In genomic region chr3:27791633-27791951, GRCm38 (mm10) we compare ENCODE assay signal across 22 mouse cellular contexts.
DNase-seq lines count a peak whose midpoint lies in the region; ATAC-seq and TF ChIP-seq lines count a peak whose summit lies in the region.
"Had no signal": no experiment of that assay in that cellular context is flagged by ENCODE, and none has a peak within 500 bp of the region (broad histone marks: within the 10 kb centered on the region; RNA-seq: fewer than 3 reads in every experiment).

No protein-coding gene starts in this region.

- H3K36me3 ChIP-seq in lung, postnatal 0 days (ENCODE audit: insufficient read depth, low read length), result no peaks in the 10 kb centered on the region
- no peaks in the 10 kb centered on the region for H3K36me3 ChIP-seq in hindbrain, embryonic 16.5 days (ENCODE audit: control insufficient read depth, insufficient read depth, low read length)
- H3K36me3 ChIP-seq in neural tube, embryonic 15.5 days, result no peaks in the 10 kb centered on the region
- H3K36me3 ChIP-seq: forebrain, embryonic 12.5 days; kidney, embryonic 15.5 days; limb, embryonic 13.5 days; liver, embryonic 12.5 days had no signal

- no peaks in the 10 kb centered on the region for H3K9me3 ChIP-seq in lung, postnatal 0 days (ENCODE audit: low read length)
- H3K9me3 ChIP-seq in hindbrain, embryonic 16.5 days (ENCODE audit: control insufficient read depth, low read length), result no peaks in the 10 kb centered on the region
- no peaks in the 10 kb centered on the region for H3K9me3 ChIP-seq in neural tube, embryonic 15.5 days (replicated peaks)
- H3K9me3 ChIP-seq: forebrain, embryonic 12.5 days; kidney, embryonic 15.5 days; limb, embryonic 13.5 days; liver, embryonic 12.5 days had no signal

- TF ChIP-seq CTCF in lung, postnatal 0 days (IDR thresholded peaks at IDR 0.05), result no peak

- DNase-seq in lung, postnatal 36 days, result peak; percentile 8
- DNase-seq in lung, postnatal 0 days (ENCODE audit: low spot score), result no peak
- DNase-seq in thymus, postnatal 25 days, result no peak
- DNase-seq: adrenal gland, postnatal 14 days; cerebellum, adult 9-10 months; gastrocnemius, postnatal 25 days; heart, postnatal 4 days; kidney, postnatal 36 days; lung, adult 18-20 months; lung, postnatal 14 days; thymus, adult 2 months had no signal

- no peak overlapping the region for H3K4me2 ChIP-seq in lung, postnatal 0 days (replicated peaks; ENCODE audit: low read depth, low read length)
- no peak overlapping the region for H3K4me2 ChIP-seq in hindbrain, embryonic 16.5 days (ENCODE audit: low read length)
- H3K4me2 ChIP-seq in neural tube, embryonic 15.5 days, result no peak overlapping the region
- H3K4me2 ChIP-seq: forebrain, embryonic 12.5 days; kidney, embryonic 15.5 days; limb, embryonic 13.5 days; liver, embryonic 12.5 days had no signal

- 69% methylated on average over 3 of the region's 3 CpGs for WGBS in lung, postnatal 0 days
- WGBS in hindbrain, embryonic 16.5 days, result 88% methylated on average over 3 of the region's 3 CpGs
- WGBS in neural tube, embryonic 15.5 days, result 84% methylated on average over 3 of the region's 3 CpGs

- H3K27me3 ChIP-seq in lung, postnatal 0 days (replicated peaks; ENCODE audit: insufficient read depth, low read length), result no peaks in the 10 kb centered on the region
- no peaks in the 10 kb centered on the region for H3K27me3 ChIP-seq in hindbrain, embryonic 16.5 days (replicated peaks; ENCODE audit: control insufficient read depth, insufficient read depth, low read length)
- no peaks in the 10 kb centered on the region for H3K27me3 ChIP-seq in neural tube, embryonic 15.5 days (replicated peaks)
- H3K27me3 ChIP-seq: forebrain, embryonic 12.5 days; kidney, embryonic 15.5 days; limb, embryonic 13.5 days; liver, embryonic 12.5 days had no signal

- no peak overlapping the region for H3K4me3 ChIP-seq in lung, postnatal 0 days (ENCODE audit: low read depth, low read length)
- H3K4me3 ChIP-seq in hindbrain, embryonic 16.5 days (ENCODE audit: low read length), result no peak overlapping the region
- no peak overlapping the region for H3K4me3 ChIP-seq in neural tube, embryonic 15.5 days (replicated peaks)
- H3K4me3 ChIP-seq: forebrain, embryonic 12.5 days; kidney, embryonic 15.5 days; limb, embryonic 13.5 days; liver, embryonic 12.5 days had no signal

- H3K9ac ChIP-seq in lung, postnatal 0 days (replicated peaks; ENCODE audit: low read depth), result no peak overlapping the region
- H3K9ac ChIP-seq in hindbrain, embryonic 16.5 days (ENCODE audit: low read depth, low read length), result no peak overlapping the region
- no peak overlapping the region for H3K9ac ChIP-seq in neural tube, embryonic 15.5 days (replicated peaks)
- H3K9ac ChIP-seq: forebrain, embryonic 12.5 days; kidney, embryonic 15.5 days; limb, embryonic 13.5 days; liver, embryonic 12.5 days had no signal

- H3K27ac ChIP-seq in lung, postnatal 0 days (ENCODE audit: low read length), result no peak overlapping the region
- H3K27ac ChIP-seq in hindbrain, embryonic 16.5 days (ENCODE audit: low read depth, low read length), result no peak overlapping the region
- no peak overlapping the region for H3K27ac ChIP-seq in neural tube, embryonic 15.5 days (replicated peaks)
- H3K27ac ChIP-seq: forebrain, embryonic 12.5 days; hindbrain, postnatal 0 days; kidney, embryonic 15.5 days; limb, embryonic 13.5 days; liver, embryonic 12.5 days had no signal

- H3K4me1 ChIP-seq in lung, postnatal 0 days (ENCODE audit: insufficient read depth, low read depth, low read length), result no peaks in the 10 kb centered on the region
- no peaks in the 10 kb centered on the region for H3K4me1 ChIP-seq in hindbrain, embryonic 16.5 days (ENCODE audit: control insufficient read depth, insufficient read depth, low read depth, low read length)
- no peaks in the 10 kb centered on the region for H3K4me1 ChIP-seq in neural tube, embryonic 15.5 days
- H3K4me1 ChIP-seq: liver, embryonic 12.5 days had no signal

- TF ChIP-seq EP300 in lung, postnatal 0 days (IDR thresholded peaks at IDR 0.05), result no peak

- no peak for ATAC-seq in lung, postnatal 0 days
- peak; percentile 97 for ATAC-seq in common myeloid progenitor, adult 5-6 weeks (replicated peaks; ENCODE audit: low read depth, poor library complexity, severe bottlenecking)
- peak; percentile 84 for ATAC-seq in megakaryocyte, adult 5-6 weeks (ENCODE audit: poor library complexity, severe bottlenecking)
- ATAC-seq in hindbrain, embryonic 16.5 days, result no peak
- no peak for ATAC-seq in neural tube, embryonic 15.5 days (ENCODE audit: low FRiP score)
- ATAC-seq: hindbrain, postnatal 0 days; intestine, embryonic 16.5 days; liver, embryonic 12.5 days; midbrain, embryonic 16.5 days had no signal

Comparison
In these comparisons a context has a peak if more than half of its experiments do, and no peak if none do; other contexts are left out.
1. ATAC-seq: peak in common myeloid progenitor, adult 5-6 weeks (single experiment) and megakaryocyte, adult 5-6 weeks (single experiment); none in lung, postnatal 0 days (single experiment), hindbrain, embryonic 16.5 days (single experiment) and neural tube, embryonic 15.5 days (single experiment).